Mouse (Mus musculus) embryonic fibroblast, embryonic 13.5 days (primary cell): ENCODE data around the gene Olfr1454.

Source experiments
- CTCF ChIP-seq: IDR thresholded peaks from 2 replicates; pipeline ENCODE4 v1.5.1; 2011; ENCODE audit warnings: mild to moderate bottlenecking, control low read depth, low read length, moderate library complexity, borderline replicate concordance; ENCODE audit not compliant: insufficient read depth
- POLR2A ChIP-seq: IDR thresholded peaks from 2 replicates; pipeline ENCODE4 v1.6.1; 2011; ENCODE audit warnings: low read depth, mild to moderate bottlenecking, control low read depth, low read length, moderate library complexity

GRCm38 (mm10) chr19:13060310-13060709 lies at the start of gene Olfr1454:
- TF ChIP-seq CTCF: no peak
- TF ChIP-seq POLR2A: no peak
